Mouse (Mus musculus) testis, postnatal 14 days (tissue): ENCODE data around the gene Timm13.

ENCODE experiments used
- DNase-seq: peaks from one replicate; pipeline ENCODE4 v3.0.0; 2021; ENCODE audit warnings: low spot score

The Timm13 gene

GRCm38 (mm10) chr10:80932700-80933420, 32.1 kb upstream of the Timm13 start:
- no peak for DNase-seq

GRCm38 (mm10) chr10:80932206-80932605, 31.4 kb upstream of the Timm13 start:
- no peak for DNase-seq

- DNase-seq = no peak
Observed at GRCm38 (mm10) chr10:80931695-80932094, 30.9 kb upstream of the Timm13 start.

GRCm38 (mm10) chr10:80931153-80931671, 30.4 kb upstream of the Timm13 start:
- no peak for DNase-seq

- DNase-seq = no peak
Observed at GRCm38 (mm10) chr10:80930361-80931152, 29.8 kb upstream of the Timm13 start.

GRCm38 (mm10) chr10:80929299-80930226, 28.8 kb upstream of the Timm13 start, which contains the start of gene Gadd45b:
Gene Gadd45b, plus strand, starts transcription at chr10:80930073.
- peak; percentile 99 for DNase-seq

GRCm38 (mm10) chr10:80928586-80929298, 28.0 kb upstream of the Timm13 start:
- peak; percentile 85 for DNase-seq

GRCm38 (mm10) chr10:80925472-80925871, 24.7 kb upstream of the Timm13 start:
- DNase-seq = no peak

GRCm38 (mm10) chr10:80921923-80922322, 21.2 kb upstream of the Timm13 start:
- no peak for DNase-seq

- peak; percentile 73 for DNase-seq
Observed at GRCm38 (mm10) chr10:80917779-80918434, 17.1 kb upstream of the Timm13 start, which contains the start of gene Lmnb2. Gene Lmnb2, minus strand, starts transcription at chr10:80918245.

GRCm38 (mm10) chr10:80917336-80917778, 16.6 kb upstream of the Timm13 start:
- no peak for DNase-seq

- DNase-seq = no peak
Observed at GRCm38 (mm10) chr10:80915736-80916135, 15.0 kb upstream of the Timm13 start.

- no peak for DNase-seq
Observed at GRCm38 (mm10) chr10:80915260-80915659, 14.5 kb upstream of the Timm13 start.

GRCm38 (mm10) chr10:80914253-80914656, 13.5 kb upstream of the Timm13 start:
- no peak for DNase-seq

- DNase-seq = no peak
Observed at GRCm38 (mm10) chr10:80913364-80914011, 12.7 kb upstream of the Timm13 start.

- DNase-seq = no peak
Observed at GRCm38 (mm10) chr10:80911891-80912290, 11.1 kb upstream of the Timm13 start.

GRCm38 (mm10) chr10:80911354-80911753, 10.6 kb upstream of the Timm13 start:
- no peak for DNase-seq

- no peak for DNase-seq
Observed at GRCm38 (mm10) chr10:80909375-80910162, 8.8 kb upstream of the Timm13 start.

GRCm38 (mm10) chr10:80904709-80905108, 3.9 kb upstream of the Timm13 start:
- no peak for DNase-seq
